Mouse (Mus musculus): ENCODE data around the gene Tspan15.

The Tspan15 gene

GRCm38 (mm10) chr10:62189910-62190309, 41.1 kb downstream of the Tspan15 start:
- peak; percentile 36 to 51 for DNase-seq (ENCODE audit: low spot score in 2 of 2)

- no peak for DNase-seq (ENCODE audit: low spot score in 2 of 2)
Observed at GRCm38 (mm10) chr10:62189303-62189702, 41.7 kb downstream of the Tspan15 start.

DNA sequence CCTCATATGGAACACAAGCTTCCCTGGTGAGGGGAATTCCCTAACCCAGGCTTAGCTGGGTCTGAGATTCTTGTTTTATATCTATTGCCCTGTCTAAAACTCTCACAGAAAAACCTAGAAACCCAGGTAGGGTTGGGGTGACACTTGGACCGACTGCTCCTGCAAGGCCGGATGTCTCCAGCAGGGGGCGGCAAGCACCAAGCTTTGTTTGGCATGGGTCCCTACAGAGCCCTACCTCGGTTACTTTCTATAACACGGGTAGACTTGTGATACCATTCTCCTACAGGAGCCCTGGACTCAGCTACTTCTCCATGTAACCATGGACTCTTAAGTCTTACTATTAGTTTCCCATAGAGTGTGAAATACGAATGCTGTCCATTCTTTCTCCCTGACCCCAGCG, 44.2 kb downstream of the Tspan15 start:
- peak; percentile 70 to 82 for DNase-seq (ENCODE audit: low spot score in 2 of 2)

DNA sequence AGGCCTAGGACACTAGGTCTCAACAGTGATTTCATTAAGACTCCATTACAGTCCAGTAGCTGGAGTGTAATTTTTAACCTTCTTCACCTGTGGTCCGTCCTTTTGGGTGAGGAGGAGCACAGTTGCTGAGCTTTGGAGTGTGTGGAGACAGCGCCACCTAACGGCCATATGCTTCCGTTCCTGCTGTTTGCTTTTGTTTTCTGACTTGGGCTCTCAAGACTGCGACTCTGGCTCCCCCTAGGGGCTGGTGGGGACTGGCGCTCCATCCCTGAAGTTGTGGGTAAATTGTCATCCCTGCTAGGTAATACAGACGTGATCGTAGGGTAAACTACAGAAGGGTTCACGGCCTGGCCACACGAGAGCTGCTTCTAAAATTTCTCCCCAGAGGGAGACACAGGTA, 48.0 kb downstream of the Tspan15 start:
- peak; percentile 85 to 91 for DNase-seq (ENCODE audit: low spot score in 2 of 2)

GRCm38 (mm10) chr10:62182471-62183014, 48.5 kb downstream of the Tspan15 start:
- no peak for DNase-seq (ENCODE audit: low spot score in 2 of 2)

- DNase-seq (ENCODE audit: low spot score in 2 of 2): no peak
Observed at GRCm38 (mm10) chr10:62181701-62182100, 49.4 kb downstream of the Tspan15 start.

- DNase-seq (ENCODE audit: low spot score in 2 of 2): no peak
Observed at GRCm38 (mm10) chr10:62179944-62180343, 51.1 kb downstream of the Tspan15 start.

- DNase-seq (ENCODE audit: low spot score in 2 of 2): no peak
Observed at GRCm38 (mm10) chr10:62174533-62175313, 56.3 kb downstream of the Tspan15 start.

DNA sequence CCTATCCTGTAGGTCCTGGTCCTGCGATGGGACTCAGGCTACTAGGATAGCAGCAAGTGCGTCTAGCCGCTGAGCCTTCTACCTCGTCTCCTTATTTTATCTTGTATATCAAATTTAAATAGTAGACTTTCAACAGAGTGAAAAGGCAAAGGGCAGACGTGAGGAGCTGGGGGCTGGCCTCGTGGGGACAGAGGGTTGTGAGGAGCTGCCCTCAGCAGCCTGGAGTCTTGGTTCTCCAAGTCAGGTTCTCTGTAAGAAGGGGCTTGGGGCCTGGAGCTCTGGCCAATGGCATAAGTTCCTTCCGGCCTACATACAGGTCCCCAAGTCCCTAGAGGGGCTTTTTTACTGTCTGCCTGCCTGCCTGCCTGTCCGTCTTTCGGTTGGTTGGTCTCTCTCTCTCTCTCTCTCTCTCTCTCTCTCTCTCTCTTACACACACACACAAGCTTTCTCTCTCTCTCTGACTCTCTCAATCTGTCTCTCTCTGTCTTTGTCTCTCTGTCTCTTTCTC, 57.1 kb downstream of the Tspan15 start:
- no peak for DNase-seq (ENCODE audit: low spot score in 2 of 2)

DNA sequence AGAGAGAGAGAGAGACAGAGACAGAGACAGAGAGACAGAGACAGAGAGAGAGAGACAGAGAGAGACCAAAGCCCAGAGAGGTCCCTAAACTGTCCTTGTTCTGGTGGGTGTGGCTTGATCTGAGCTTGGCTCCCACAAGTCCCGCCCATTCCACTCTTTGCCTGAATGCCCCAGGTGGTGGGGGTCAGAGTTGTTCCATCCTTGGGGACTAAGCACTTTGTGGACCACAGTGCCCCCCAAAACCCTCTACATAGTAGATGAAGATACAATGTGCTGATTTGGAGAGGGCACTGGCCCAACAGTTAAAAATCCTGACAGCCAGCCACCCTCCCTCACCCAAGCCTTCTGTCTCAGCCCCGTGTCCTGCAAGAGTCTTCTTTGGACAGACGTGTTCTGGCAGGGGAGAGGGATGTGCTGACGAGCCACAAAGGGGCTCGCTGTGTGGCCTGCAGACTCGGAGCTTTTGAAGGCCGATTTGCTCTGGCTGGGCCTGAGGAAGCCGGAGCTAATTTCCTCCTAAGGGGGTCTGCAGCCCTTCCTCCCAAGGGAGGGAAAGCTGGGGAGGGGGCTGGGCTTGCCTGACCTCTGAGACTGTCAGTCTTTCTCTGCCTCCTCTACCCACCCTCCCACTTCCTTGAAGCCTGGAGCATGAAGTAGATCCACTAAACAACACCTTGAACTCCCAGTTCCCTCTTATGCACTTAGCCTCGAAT, 58.1 kb downstream of the Tspan15 start:
- DNase-seq (ENCODE audit: low spot score in 2 of 2): no peak

DNA sequence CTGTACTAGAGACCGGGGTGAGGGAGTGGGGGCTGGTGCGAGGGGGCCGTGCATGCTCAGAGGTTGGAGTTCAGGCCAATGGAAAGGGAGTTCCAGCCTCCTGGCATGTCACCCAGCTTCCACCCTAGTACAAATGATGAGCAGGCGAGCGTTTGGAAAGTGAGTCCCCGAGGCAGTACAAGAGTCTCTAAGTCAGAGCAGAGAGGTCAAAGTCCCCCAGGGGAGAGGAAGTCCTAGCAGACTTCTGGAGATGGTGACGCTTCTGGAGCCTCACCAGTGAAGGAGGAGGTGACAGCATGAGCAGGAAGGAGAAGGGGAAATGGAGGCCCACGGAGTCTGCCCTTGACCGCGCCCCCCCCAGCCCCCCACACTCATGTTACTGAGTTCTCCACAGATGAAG, 68.6 kb downstream of the Tspan15 start:
- no peak for DNase-seq (ENCODE audit: low spot score in 2 of 2)

DNA sequence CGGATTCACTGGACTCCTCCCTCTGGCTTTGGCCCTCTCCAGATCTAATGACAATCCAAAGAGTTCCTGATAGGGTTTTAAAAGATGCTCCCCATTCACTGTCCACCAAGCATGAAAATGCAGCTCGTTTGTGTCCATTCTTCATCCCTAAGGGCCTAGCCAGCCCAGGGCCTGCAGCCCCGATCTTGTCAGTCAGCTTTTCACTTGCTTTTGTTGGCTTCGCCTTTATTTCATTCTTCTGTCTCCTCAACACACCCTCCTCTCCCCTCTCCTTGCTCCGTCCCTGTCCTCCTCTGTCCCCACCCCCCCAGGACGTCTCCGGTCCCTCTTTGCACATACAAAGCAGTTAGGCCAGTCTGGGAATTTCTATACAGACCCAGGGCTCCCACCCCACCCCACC, 81.1 kb downstream of the Tspan15 start:
- no peak for DNase-seq (ENCODE audit: low spot score in 2 of 2)

DNA sequence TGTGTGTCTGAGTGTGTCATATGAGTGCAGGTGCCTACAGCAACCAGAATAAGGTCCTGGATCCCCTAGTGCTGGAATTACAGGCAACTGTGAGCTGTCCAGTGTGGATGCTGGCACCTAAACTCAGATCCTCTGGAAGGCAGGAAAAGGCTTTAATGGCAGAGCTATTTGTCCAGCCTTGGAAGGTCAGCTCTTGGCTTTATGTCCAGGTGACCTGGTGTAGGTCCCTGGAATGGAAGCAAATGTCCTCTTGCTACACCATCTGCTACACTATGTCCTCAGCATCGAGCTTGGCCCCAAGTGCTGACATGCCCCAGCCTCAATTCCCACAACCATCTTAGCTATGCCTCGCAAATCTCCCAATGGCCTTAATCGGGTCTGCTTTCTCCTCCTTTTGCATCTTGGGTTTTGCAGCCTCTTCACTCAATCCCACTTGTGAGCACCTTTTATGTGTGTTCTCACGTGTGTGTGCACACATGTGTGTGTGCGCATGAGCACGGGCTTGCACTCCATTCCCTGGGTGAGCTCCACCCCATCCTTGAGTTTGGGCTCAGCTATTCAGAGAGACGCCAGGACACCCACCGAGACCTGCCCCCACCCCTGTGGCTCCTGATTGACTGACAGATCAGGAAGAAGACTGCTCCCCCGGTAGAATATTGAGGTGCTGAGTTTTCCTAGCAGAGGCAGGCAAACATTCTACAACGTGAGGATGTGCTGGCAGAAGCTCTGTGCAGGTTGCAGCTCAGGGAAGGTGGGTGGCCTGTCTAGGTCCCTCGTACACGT, 83.4 kb downstream of the Tspan15 start:
- no peak for DNase-seq (ENCODE audit: low spot score in 2 of 2)

- DNase-seq (ENCODE audit: low spot score in 2 of 2): no peak
Observed at GRCm38 (mm10) chr10:62145957-62146356, 85.1 kb downstream of the Tspan15 start.

- no peak for DNase-seq (ENCODE audit: low spot score in 2 of 2)
Observed at GRCm38 (mm10) chr10:62143820-62144219, 87.2 kb downstream of the Tspan15 start, which contains the start of gene Fam241b. Fam241b (minus strand) TSS chr10:62143920.

DNA sequence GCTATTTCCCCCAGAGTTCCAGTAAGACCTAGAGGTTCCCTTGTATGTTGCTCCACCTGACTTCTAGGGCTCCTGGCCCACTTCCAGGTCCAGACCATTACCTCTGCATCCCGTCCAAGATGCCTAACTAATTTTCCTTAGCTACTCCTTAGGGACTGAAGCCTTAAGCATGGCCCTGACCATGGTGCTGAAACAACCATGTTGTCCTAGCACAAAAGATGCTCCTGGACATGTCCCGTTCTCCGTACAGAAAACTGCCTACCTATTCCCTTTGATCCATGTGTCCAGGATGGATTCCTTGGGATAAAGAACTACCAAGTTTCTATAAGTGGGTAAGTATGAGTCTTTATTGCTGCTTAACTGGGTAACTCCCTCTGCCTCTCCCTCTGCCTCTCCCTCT, 93.0 kb downstream of the Tspan15 start:
- no peak for DNase-seq (ENCODE audit: low spot score in 2 of 2)

- DNase-seq (ENCODE audit: low spot score in 2 of 2): no peak
Observed at GRCm38 (mm10) chr10:62137150-62137549, 93.9 kb downstream of the Tspan15 start.

DNA sequence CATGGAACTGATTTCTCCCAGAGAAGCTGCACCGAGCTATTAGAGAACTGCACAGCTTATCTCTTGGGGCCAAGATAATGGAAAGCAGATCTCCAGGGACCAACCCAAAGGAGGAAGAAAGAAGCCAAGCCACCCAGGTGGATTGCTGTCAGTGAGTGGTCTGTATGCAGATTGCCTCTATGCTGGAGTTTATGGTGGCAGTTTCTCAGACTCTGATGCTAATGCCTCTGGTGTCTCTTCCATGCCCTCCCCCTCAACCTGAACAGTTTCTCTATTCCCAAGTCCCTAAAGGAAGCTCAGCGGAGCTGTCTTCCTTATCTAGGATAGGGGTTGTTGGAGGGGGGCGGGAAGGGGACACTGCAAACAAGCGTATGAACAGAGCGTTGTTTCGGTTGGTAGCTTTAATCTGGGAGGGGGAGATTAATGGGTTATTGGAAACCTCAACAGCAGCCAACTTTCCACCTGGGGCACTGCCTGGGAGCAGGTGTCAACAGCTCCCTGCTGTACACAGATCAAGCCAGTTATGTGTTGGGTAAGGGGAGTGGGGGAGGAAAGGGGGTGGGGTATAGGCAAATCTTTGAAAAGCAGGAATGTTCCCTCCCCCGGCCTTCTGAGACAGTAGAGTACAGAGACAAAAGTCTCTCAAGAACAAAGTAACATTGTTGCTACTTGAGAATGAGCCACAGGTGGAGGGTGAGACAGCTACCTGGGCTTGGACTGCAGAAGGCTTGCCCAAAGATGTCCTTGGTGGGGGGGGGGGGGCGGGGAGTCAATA, 95.2 kb downstream of the Tspan15 start:
- DNase-seq (ENCODE audit: low spot score in 2 of 2): no peak

Measured in spleen, postnatal 14 days (tissue).